Mouse (Mus musculus): Measurements from ENCODE around the gene Amtn. TPM values are rescaled to one million over a fixed set of nuclear protein-coding genes. Genes with fewer than 3 reads are reported as not detected.
"Not testable (repeated sequence)": the region's sequence is repeated elsewhere in the genome, so short reads cannot be mapped to it uniquely, and the experiment has no call there.

Gene Amtn
- polyA plus RNA-seq (2014; fragmentation: Nextera tagmentation; extraction: Ambion mirVana): not detected in 2 replicates

GRCm38 (mm10) chr5:88375808-88376207 lies at the start of gene Amtn:
Amtn (plus strand) TSS chr5:88376108.
- H3K4me1 ChIP-seq (ENCODE audit: control insufficient read depth, insufficient read depth, low read length): no peaks in the 10 kb centered on the region
- no peak within 1 kb of the TSS for H3K4me3 ChIP-seq (ENCODE audit: low read depth, low read length)
- H3K4me2 ChIP-seq (ENCODE audit: low read depth, low read length): no peak within 1 kb of the TSS
- ATAC-seq (ENCODE audit: low read depth): no peak
- 84% methylated on average over 4 of the region's 4 CpGs for WGBS
- H3K9ac ChIP-seq (replicated peaks; ENCODE audit: low read depth, low read length): no peak within 1 kb of the TSS
- H3K36me3 ChIP-seq (ENCODE audit: control insufficient read depth, insufficient read depth, low read length): no peaks in the 10 kb centered on the region
- H3K27ac ChIP-seq (ENCODE audit: low read depth, low read length): no peak within 1 kb of the TSS
- H3K9me3 ChIP-seq (ENCODE audit: control insufficient read depth, low read length): no peaks in the 10 kb centered on the region
- H3K27me3 ChIP-seq (ENCODE audit: control insufficient read depth, insufficient read depth, low read length): no peaks in the 10 kb centered on the region

- ATAC-seq (ENCODE audit: low read depth); H3K4me1 ChIP-seq (ENCODE audit: control insufficient read depth, insufficient read depth, low read length): not testable (repeated sequence)
- 50% methylated on average over 2 of the region's 2 CpGs for WGBS
Measured at GRCm38 (mm10) chr5:88348533-88348932, 27.4 kb upstream of the Amtn start.

GRCm38 (mm10) chr5:88364768-88365167 lies 11.1 kb upstream of the Amtn start:
- Histone ChIP-seq H3K36me3 (ENCODE audit: control insufficient read depth, insufficient read depth, low read length) (no peaks in the 10 kb centered on the region), H3K27me3 (ENCODE audit: control insufficient read depth, insufficient read depth, low read length) (no peaks in the 10 kb centered on the region), H3K4me2 (ENCODE audit: low read depth, low read length) (no peak overlapping the region), H3K9me3 (ENCODE audit: control insufficient read depth, low read length) (no peaks in the 10 kb centered on the region), H3K9ac (replicated peaks; ENCODE audit: low read depth, low read length) (no peak overlapping the region), H3K27ac (ENCODE audit: low read depth, low read length) (no peak overlapping the region), H3K4me3 (ENCODE audit: low read depth, low read length) (no peak overlapping the region), H3K4me1 (ENCODE audit: control insufficient read depth, insufficient read depth, low read length) (no peaks in the 10 kb centered on the region)
- no peak for ATAC-seq (ENCODE audit: low read depth)
- 7% methylated on average over 5 of the region's 5 CpGs for WGBS

More at GRCm38 (mm10) chr5:88348533-88348932, 27.4 kb upstream of the Amtn start:
- H3K9ac ChIP-seq (replicated peaks; ENCODE audit: low read depth, low read length); H3K4me3 ChIP-seq (ENCODE audit: low read depth, low read length); H3K27ac ChIP-seq (ENCODE audit: low read depth, low read length); H3K9me3 ChIP-seq (ENCODE audit: control insufficient read depth, low read length); H3K4me2 ChIP-seq (ENCODE audit: low read depth, low read length); H3K27me3 ChIP-seq (ENCODE audit: control insufficient read depth, insufficient read depth, low read length); H3K36me3 ChIP-seq (ENCODE audit: control insufficient read depth, insufficient read depth, low read length): not testable (repeated sequence)

- H3K36me3 ChIP-seq (ENCODE audit: control insufficient read depth, insufficient read depth, low read length): no peaks in the 10 kb centered on the region
- no peaks in the 10 kb centered on the region for H3K27me3 ChIP-seq (ENCODE audit: control insufficient read depth, insufficient read depth, low read length)
- 76% methylated on average over 1 of the region's 1 CpGs for WGBS
- no peak overlapping the region for H3K9ac ChIP-seq (replicated peaks; ENCODE audit: low read depth, low read length)
- H3K4me3 ChIP-seq (ENCODE audit: low read depth, low read length): no peak overlapping the region
- no peaks in the 10 kb centered on the region for H3K4me1 ChIP-seq (ENCODE audit: control insufficient read depth, insufficient read depth, low read length)
- no peak overlapping the region for H3K4me2 ChIP-seq (ENCODE audit: low read depth, low read length)
- ATAC-seq (ENCODE audit: low read depth): no peak
- no peak overlapping the region for H3K27ac ChIP-seq (ENCODE audit: low read depth, low read length)
- no peaks in the 10 kb centered on the region for H3K9me3 ChIP-seq (ENCODE audit: control insufficient read depth, low read length)
Measured at GRCm38 (mm10) chr5:88366886-88367285, 9.0 kb upstream of the Amtn start.

GRCm38 (mm10) chr5:88370578-88371232 lies 5.2 kb upstream of the Amtn start:
- Histone ChIP-seq H3K9me3 (ENCODE audit: control insufficient read depth, low read length) (no peaks in the 10 kb centered on the region), H3K27me3 (ENCODE audit: control insufficient read depth, insufficient read depth, low read length) (no peaks in the 10 kb centered on the region), H3K4me3 (ENCODE audit: low read depth, low read length) (no peak overlapping the region), H3K9ac (replicated peaks; ENCODE audit: low read depth, low read length) (no peak overlapping the region), H3K4me1 (ENCODE audit: control insufficient read depth, insufficient read depth, low read length) (no peaks in the 10 kb centered on the region), H3K36me3 (ENCODE audit: control insufficient read depth, insufficient read depth, low read length) (no peaks in the 10 kb centered on the region), H3K4me2 (ENCODE audit: low read depth, low read length) (no peak overlapping the region), H3K27ac (ENCODE audit: low read depth, low read length) (no peak overlapping the region)
- ATAC-seq (ENCODE audit: low read depth): no peak
- WGBS: 75% methylated on average over 6 of the region's 6 CpGs

GRCm38 (mm10) chr5:88372563-88372962 lies 3.3 kb upstream of the Amtn start:
- Histone ChIP-seq H3K27me3 (ENCODE audit: control insufficient read depth, insufficient read depth, low read length) (no peaks in the 10 kb centered on the region), H3K9ac (replicated peaks; ENCODE audit: low read depth, low read length) (no peak overlapping the region), H3K27ac (ENCODE audit: low read depth, low read length) (no peak overlapping the region), H3K4me1 (ENCODE audit: control insufficient read depth, insufficient read depth, low read length) (no peaks in the 10 kb centered on the region), H3K4me2 (ENCODE audit: low read depth, low read length) (no peak overlapping the region), H3K36me3 (ENCODE audit: control insufficient read depth, insufficient read depth, low read length) (no peaks in the 10 kb centered on the region), H3K9me3 (ENCODE audit: control insufficient read depth, low read length) (no peaks in the 10 kb centered on the region), H3K4me3 (ENCODE audit: low read depth, low read length) (no peak overlapping the region)
- ATAC-seq (ENCODE audit: low read depth): no peak
- WGBS: 90% methylated on average over 6 of the region's 6 CpGs

- H3K36me3 ChIP-seq (ENCODE audit: control insufficient read depth, insufficient read depth, low read length); H3K27me3 ChIP-seq (ENCODE audit: control insufficient read depth, insufficient read depth, low read length); H3K4me3 ChIP-seq (ENCODE audit: low read depth, low read length); H3K4me1 ChIP-seq (ENCODE audit: control insufficient read depth, insufficient read depth, low read length); ATAC-seq (ENCODE audit: low read depth); H3K9me3 ChIP-seq (ENCODE audit: control insufficient read depth, low read length); H3K27ac ChIP-seq (ENCODE audit: low read depth, low read length); H3K4me2 ChIP-seq (ENCODE audit: low read depth, low read length); H3K9ac ChIP-seq (replicated peaks; ENCODE audit: low read depth, low read length): not testable (repeated sequence)
- 91% methylated on average over 2 of the region's 2 CpGs for WGBS
Measured at GRCm38 (mm10) chr5:88391960-88392359, 16.1 kb downstream of the Amtn start.

- no peak overlapping the region for H3K4me3 ChIP-seq (ENCODE audit: low read depth, low read length)
- no peaks in the 10 kb centered on the region for H3K4me1 ChIP-seq (ENCODE audit: control insufficient read depth, insufficient read depth, low read length)
- H3K4me2 ChIP-seq (ENCODE audit: low read depth, low read length): no peak overlapping the region
- ATAC-seq (ENCODE audit: low read depth): peak; percentile 21; the same call in 1 of the 2 replicates
- no peak overlapping the region for H3K27ac ChIP-seq (ENCODE audit: low read depth, low read length)
- no peaks in the 10 kb centered on the region for H3K9me3 ChIP-seq (ENCODE audit: control insufficient read depth, low read length)
- H3K36me3 ChIP-seq (ENCODE audit: control insufficient read depth, insufficient read depth, low read length): no peaks in the 10 kb centered on the region
- no peaks in the 10 kb centered on the region for H3K27me3 ChIP-seq (ENCODE audit: control insufficient read depth, insufficient read depth, low read length)
- WGBS: 71% methylated on average over 5 of the region's 5 CpGs
- no peak overlapping the region for H3K9ac ChIP-seq (replicated peaks; ENCODE audit: low read depth, low read length)
Measured at GRCm38 (mm10) chr5:88398581-88398980, 22.7 kb downstream of the Amtn start.

GRCm38 (mm10) chr5:88399849-88400248 lies 23.9 kb downstream of the Amtn start:
- 6% methylated on average over 6 of the region's 6 CpGs for WGBS
- H3K9ac ChIP-seq (replicated peaks; ENCODE audit: low read depth, low read length): no peak overlapping the region
- H3K27me3 ChIP-seq (ENCODE audit: control insufficient read depth, insufficient read depth, low read length): no peaks in the 10 kb centered on the region
- H3K4me3 ChIP-seq (ENCODE audit: low read depth, low read length): no peak overlapping the region
- H3K4me2 ChIP-seq (ENCODE audit: low read depth, low read length): no peak overlapping the region
- no peaks in the 10 kb centered on the region for H3K36me3 ChIP-seq (ENCODE audit: control insufficient read depth, insufficient read depth, low read length)
- no peaks in the 10 kb centered on the region for H3K4me1 ChIP-seq (ENCODE audit: control insufficient read depth, insufficient read depth, low read length)
- no peaks in the 10 kb centered on the region for H3K9me3 ChIP-seq (ENCODE audit: control insufficient read depth, low read length)
- no peak overlapping the region for H3K27ac ChIP-seq (ENCODE audit: low read depth, low read length)
- peak; percentile 51; the same call in 1 of the 2 replicates for ATAC-seq (ENCODE audit: low read depth)

Data from neural tube, embryonic 14.5 days (tissue).